Mouse (Mus musculus) spleen, adult 2 months (tissue): Measurements from ENCODE around the gene Dpp9.

Experiments
- CTCF ChIP-seq: fragments of 200-500 bp; IDR thresholded peaks from 2 replicates; pipeline ENCODE4 v1.5.1; 2011; ENCODE audit warnings: mild to moderate bottlenecking, inconsistent platforms; ENCODE audit not compliant: insufficient read depth, insufficient read length, insufficient replicate concordance; ENCODE audit errors: extremely low read depth
- POLR2A ChIP-seq: fragments of 200-500 bp; IDR thresholded peaks from 2 replicates; pipeline ENCODE4 v1.6.1; 2011; ENCODE audit warnings: low read depth, low read length, inconsistent platforms

DNA sequence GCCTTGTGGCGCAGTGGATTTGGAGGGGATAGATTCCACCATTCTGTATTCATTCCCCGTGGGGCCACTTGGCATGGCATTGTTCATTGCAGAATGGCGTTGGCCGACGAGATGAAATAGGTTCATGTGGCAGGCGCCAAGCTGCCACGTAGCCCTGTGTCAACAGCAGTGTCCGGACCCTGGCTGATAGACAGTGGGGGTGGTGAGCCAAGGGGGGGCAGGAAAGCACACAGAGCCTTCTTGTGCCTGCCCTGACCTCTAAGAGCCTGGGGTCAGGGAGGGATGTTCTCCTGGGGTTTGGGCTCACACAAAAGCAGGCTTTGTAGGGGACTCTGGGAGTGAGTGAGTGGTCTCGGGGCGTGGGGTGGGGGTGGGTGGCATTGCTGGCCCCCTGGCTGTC, 48.1 kb downstream of the Dpp9 start:
- TF ChIP-seq CTCF (no peak), POLR2A (no peak)
